In genomic region chr19:37233561-37234539, GRCm38 (mm10) we compare ENCODE assay signal across 8 mouse cellular contexts. TPM values are rescaled to one million over a fixed set of nuclear protein-coding genes. Genes with fewer than 3 reads are reported as not detected.
DNase-seq lines count a peak whose midpoint lies in the region; ATAC-seq and TF ChIP-seq lines count a peak whose summit lies in the region.

No protein-coding gene starts in this region.

- H3K27me3 ChIP-seq in hindbrain, postnatal 0 days (ENCODE audit: insufficient read depth, low read length): no peaks in the 10 kb centered on the region
- H3K27me3 ChIP-seq in midbrain, embryonic 11.5 days (ENCODE audit: control insufficient read depth, insufficient read depth, low read length): peaks cover 24% of the 10 kb centered on the region

- peak; percentile 32 for DNase-seq in gastrocnemius, adult 2 months
- DNase-seq in gastrocnemius, postnatal 4 days (ENCODE audit: low spot score in 2 of 2): no peak
- DNase-seq in ES-CJ7 (ENCODE audit: low read depth, low spot score) (peak; percentile 64), MN1 (ENCODE audit: low spot score) (no peak)
- DNase-seq in embryo, embryonic 10.5 days (ENCODE audit: low spot score): peak; percentile 44
- DNase-seq in hindbrain, postnatal 0 days (ENCODE audit: low spot score): peak; percentile 56
- peak; percentile 94 for DNase-seq in midbrain, embryonic 11.5 days (ENCODE audit: low spot score, missing footprints)
- DNase-seq in layer of hippocampus, adult 9-11 months: no peak

- H3K9me3 ChIP-seq in hindbrain, postnatal 0 days (ENCODE audit: low read length): no peaks in the 10 kb centered on the region
- no peaks in the 10 kb centered on the region for H3K9me3 ChIP-seq in midbrain, embryonic 11.5 days (ENCODE audit: control insufficient read depth, low read length)

- intact Hi-C loops in gastrocnemius, adult 2 months (cut with DNase I): no loop called here

- no peaks in the 10 kb centered on the region for H3K36me3 ChIP-seq in hindbrain, postnatal 0 days (ENCODE audit: insufficient read depth, low read length)
- H3K36me3 ChIP-seq in midbrain, embryonic 11.5 days (ENCODE audit: control insufficient read depth, insufficient read depth, low read length): no peaks in the 10 kb centered on the region

- peak; percentile 63 for ATAC-seq in hindbrain, postnatal 0 days
- ATAC-seq in midbrain, embryonic 11.5 days (ENCODE audit: low FRiP score): peak; percentile 59

- H3K4me1 ChIP-seq in hindbrain, postnatal 0 days (ENCODE audit: insufficient read depth, low read length): no peaks in the 10 kb centered on the region
- peaks cover 4% of the 10 kb centered on the region for H3K4me1 ChIP-seq in midbrain, embryonic 11.5 days (ENCODE audit: control insufficient read depth, insufficient read depth, low read length)

- peak overlapping the region; percentile 62 for H3K4me3 ChIP-seq in gastrocnemius, adult 2 months
- H3K4me3 ChIP-seq in hindbrain, postnatal 0 days (ENCODE audit: low read length): peak overlapping the region; percentile 36
- peak overlapping the region; percentile 43 for H3K4me3 ChIP-seq in midbrain, embryonic 11.5 days (ENCODE audit: low read depth, low read length)

- 4% methylated on average over 63 of the region's 63 CpGs for WGBS in hindbrain, postnatal 0 days
- 4% methylated on average over 63 of the region's 63 CpGs for WGBS in midbrain, embryonic 11.5 days

- H3K4me2 ChIP-seq in hindbrain, postnatal 0 days (ENCODE audit: low read depth, low read length): peak overlapping the region; percentile 63
- H3K4me2 ChIP-seq in midbrain, embryonic 11.5 days: peak overlapping the region; percentile 78

- TF ChIP-seq CTCF in gastrocnemius, adult 2 months (IDR thresholded peaks at IDR 0.05): no peak
- TF ChIP-seq CTCF in hindbrain, postnatal 0 days (IDR thresholded peaks at IDR 0.05; ENCODE audit: low read depth): peak; percentile 43

- H3K27ac ChIP-seq in gastrocnemius, adult 2 months: no peak overlapping the region
- H3K27ac ChIP-seq in hindbrain, postnatal 0 days: peak overlapping the region; percentile 8; the same call in 1 of the 2 replicates
- no peak overlapping the region for H3K27ac ChIP-seq in midbrain, embryonic 11.5 days (ENCODE audit: low read depth, low read length)

- peak overlapping the region; percentile 35 for H3K9ac ChIP-seq in hindbrain, postnatal 0 days (replicated peaks; ENCODE audit: low read length)
- peak overlapping the region; percentile 40 for H3K9ac ChIP-seq in midbrain, embryonic 11.5 days (ENCODE audit: low read length)

RNA-seq across cellular contexts. Expression of gene Cpeb3, which starts 25.4 kb away (rescaled TPM):
- 10 to 100 TPM; 56.0 to 64.8 TPM for total RNA-seq in gastrocnemius, adult 2 months (2021)
- 10 to 100 TPM; 15.7 to 21.9 TPM for total RNA-seq in gastrocnemius, postnatal 4 days (2021)
- total RNA-seq in hindbrain, postnatal 0 days (2014; rRNA removed): 23.7 and 26.1 TPM in 2 replicates
- polyA plus RNA-seq in hindbrain, postnatal 0 days (2015; fragmentation: Nextera tagmentation; extraction: Ambion mirVana): 10.3 and 11.3 TPM in 2 replicates
- 2.9 and 3.1 TPM in 2 replicates for polyA plus RNA-seq in midbrain, embryonic 11.5 days (2014; fragmentation: Nextera tagmentation; extraction: Ambion mirVana)

RNA-seq across cellular contexts. Expression of gene March5, which starts 26.5 kb away (rescaled TPM):
- 10 to 100 TPM; 72.5 to 84.7 TPM for total RNA-seq in gastrocnemius, adult 2 months (2021)
- 10 to 100 TPM; 54.7 to 59.5 TPM for total RNA-seq in gastrocnemius, postnatal 4 days (2021)
- total RNA-seq in hindbrain, postnatal 0 days (2014; rRNA removed): 50.3 and 65.0 TPM in 2 replicates
- 94.8 and 100 TPM in 2 replicates for polyA plus RNA-seq in hindbrain, postnatal 0 days (2015; fragmentation: Nextera tagmentation; extraction: Ambion mirVana)
- 155 and 159 TPM in 2 replicates for polyA plus RNA-seq in midbrain, embryonic 11.5 days (2014; fragmentation: Nextera tagmentation; extraction: Ambion mirVana)

Comparison
In these comparisons a context has a peak if more than half of its experiments do, and no peak if none do; other contexts are left out.
1. DNase-seq: peak in gastrocnemius, adult 2 months (single experiment), ES-CJ7 (single experiment), embryo, embryonic 10.5 days (single experiment), hindbrain, postnatal 0 days (single experiment) and midbrain, embryonic 11.5 days (single experiment); none in gastrocnemius, postnatal 4 days (0 of 2), MN1 (single experiment) and layer of hippocampus, adult 9-11 months (single experiment).
2. Peak in every context shown above with its lines, with median percentiles within 50 percentile points of each other: H3K4me3 ChIP-seq.